8 mouse cellular contexts compared by ENCODE assay signal in genomic region chr17:12992470-12992991, GRCm38 (mm10). TPM values are rescaled to one million over a fixed set of nuclear protein-coding genes. Genes with fewer than 3 reads are reported as not detected.
A peak's percentile ranks its signal among the peaks of the same experiment; 100 is the strongest.
DNase-seq lines count a peak whose midpoint lies in the region; ATAC-seq and TF ChIP-seq lines count a peak whose summit lies in the region.

No protein-coding gene starts in this region.

- no peaks in the 10 kb centered on the region for H3K4me1 ChIP-seq in ES-Bruce4 (ENCODE audit: control insufficient read depth, insufficient read depth, low read length)
- peaks cover 26% of the 10 kb centered on the region for H3K4me1 ChIP-seq in forebrain, embryonic 13.5 days
- peaks cover 7% of the 10 kb centered on the region for H3K4me1 ChIP-seq in lung, adult 2 months (ENCODE audit: control insufficient read depth, insufficient read depth, low read length)

- peak; percentile 37 for TF ChIP-seq POLR2A in ES-Bruce4 (IDR thresholded peaks at IDR 0.05; ENCODE audit: insufficient read depth, low read length)
- peak; percentile 90 for TF ChIP-seq POLR2A in lung, adult 2 months (IDR thresholded peaks at IDR 0.05; ENCODE audit: borderline replicate concordance, extremely low read depth, low read depth, low read length)

- H3K9ac ChIP-seq in ES-Bruce4 (ENCODE audit: low read depth, poor library complexity, severe bottlenecking), result peak overlapping the region; percentile 100
- peak overlapping the region; percentile 100 for H3K9ac ChIP-seq in forebrain, embryonic 13.5 days

- H3K36me3 ChIP-seq in ES-Bruce4 (ENCODE audit: control insufficient read depth, insufficient read depth, low read length, poor library complexity, severe bottlenecking), result peaks cover 7% of the 10 kb centered on the region
- H3K36me3 ChIP-seq in forebrain, embryonic 13.5 days (ENCODE audit: poor library complexity, severe bottlenecking), result peaks cover 6% of the 10 kb centered on the region

- H3K9me3 ChIP-seq in ES-Bruce4 (replicated peaks; ENCODE audit: control insufficient read depth, insufficient read depth, low read length, poor library complexity, severe bottlenecking), result no peaks in the 10 kb centered on the region
- no peaks in the 10 kb centered on the region for H3K9me3 ChIP-seq in forebrain, embryonic 13.5 days (replicated peaks)

- peak; percentile 88 for ATAC-seq in cerebellum, adult (ENCODE audit: insufficient number of reproducible peaks, low FRiP score, low TSS enrichment)
- peak; percentile 88 for ATAC-seq in forebrain, embryonic 13.5 days
- peak; percentile 70 for ATAC-seq in neutrophil, adult 5-6 weeks (ENCODE audit: extremely low read depth, insufficient number of reproducible peaks, low FRiP score, poor library complexity, severe bottlenecking)

- intact Hi-C loops in heart, postnatal 14 days (cut with DNase I), result loop anchor here (2.0 kb wide), 1 partner anchor 76 kb away; the partner anchor contains the start of gene Mrpl18

- H3K4me2 ChIP-seq in forebrain, embryonic 13.5 days, result peak overlapping the region; percentile 91

- under 1% methylated on average over 44 of the region's 51 CpGs for WGBS in forebrain, embryonic 13.5 days
- WGBS in lung, adult 2 months, result under 1% methylated on average over 51 of the region's 51 CpGs

- H3K27me3 ChIP-seq in ES-Bruce4 (ENCODE audit: control insufficient read depth, insufficient read depth, low read length, poor library complexity, severe bottlenecking), result no peaks in the 10 kb centered on the region
- H3K27me3 ChIP-seq in forebrain, embryonic 13.5 days, result no peaks in the 10 kb centered on the region

- peak; percentile 95 to 97 for DNase-seq in heart, postnatal 14 days
- peak; percentile 93 to 95 for DNase-seq in layer of hippocampus, adult 18-20 months (ENCODE audit: low spot score in 2 of 2)
- peak; percentile 95 for DNase-seq in lung, adult 2 months
- peak; percentile 87 to 91 for DNase-seq in thymus, adult 18-20 months

- TF ChIP-seq EP300 in ES-Bruce4 (IDR thresholded peaks at IDR 0.05; ENCODE audit: insufficient read depth, low read depth, low read length), result peak; percentile 84; the same call in 1 of the 2 replicates

- TF ChIP-seq CTCF in ES-Bruce4 (IDR thresholded peaks at IDR 0.05; ENCODE audit: low read depth, low read length), result no peak
- TF ChIP-seq CTCF in lung, adult 2 months (IDR thresholded peaks at IDR 0.05; ENCODE audit: insufficient read depth, low read length), result no peak

- H3K27ac ChIP-seq in ES-Bruce4 (ENCODE audit: insufficient read depth, low read length), result peak overlapping the region; percentile 92
- H3K27ac ChIP-seq in forebrain, embryonic 13.5 days, result peak overlapping the region; percentile 99

- H3K4me3 ChIP-seq in ES-Bruce4 (ENCODE audit: low read depth, low read length), result peak overlapping the region; percentile 71
- peak overlapping the region; percentile 97 for H3K4me3 ChIP-seq in forebrain, embryonic 13.5 days
- peak overlapping the region; percentile 64 for H3K4me3 ChIP-seq in lung, adult 2 months (replicated peaks; ENCODE audit: extremely low read depth, low read depth, low read length)

RNA-seq across cellular contexts. Expression of gene Wtap, which starts 1.4 kb away (rescaled TPM):
- polyA plus RNA-seq in ES-Bruce4 (2011; ENCODE audit: insufficient read depth, insufficient read length, low read depth, missing spikeins), result 122 and 132 TPM in 2 replicates
- polyA plus RNA-seq in forebrain, embryonic 13.5 days (2015; fragmentation: Nextera tagmentation; extraction: Ambion mirVana), result 166 and 170 TPM in 2 replicates
- total RNA-seq in heart, postnatal 14 days (2021), result 10 to 100 TPM; 38.8 to 41.1 TPM
- total RNA-seq in layer of hippocampus, adult 18-20 months (2021), result 10 to 100 TPM; 54.6 to 54.8 TPM
- 16.1 and 19.4 TPM in 2 replicates for polyA plus RNA-seq in lung, adult 2 months (2012; rRNA removed)
- total RNA-seq in neutrophil, adult 5-6 weeks (2017), result 173 and 194 TPM in 2 replicates

RNA-seq across cellular contexts. Expression of gene Sod2, which starts 14.1 kb away (rescaled TPM):
- 97.3 and 98.5 TPM in 2 replicates for polyA plus RNA-seq in ES-Bruce4 (2011; ENCODE audit: insufficient read depth, insufficient read length, low read depth, missing spikeins)
- polyA plus RNA-seq in forebrain, embryonic 13.5 days (2015; fragmentation: Nextera tagmentation; extraction: Ambion mirVana), result 116 and 118 TPM in 2 replicates
- total RNA-seq in heart, postnatal 14 days (2021), result 100 to 1,000 TPM; 905 to 941 TPM
- 100 to 1,000 TPM; 270 to 271 TPM for total RNA-seq in layer of hippocampus, adult 18-20 months (2021)
- polyA plus RNA-seq in lung, adult 2 months (2012; rRNA removed), result 285 and 325 TPM in 2 replicates
- total RNA-seq in neutrophil, adult 5-6 weeks (2017), result 27.9 and 28.4 TPM in 2 replicates

RNA-seq across cellular contexts. Expression of gene Acat2, which starts 32.0 kb away (rescaled TPM):
- polyA plus RNA-seq in ES-Bruce4 (2011; ENCODE audit: insufficient read depth, insufficient read length, low read depth, missing spikeins), result 104 and 106 TPM in 2 replicates
- 348 and 354 TPM in 2 replicates for polyA plus RNA-seq in forebrain, embryonic 13.5 days (2015; fragmentation: Nextera tagmentation; extraction: Ambion mirVana)
- total RNA-seq in heart, postnatal 14 days (2021), result 1 to 10 TPM; 8.2 to 9.6 TPM
- total RNA-seq in layer of hippocampus, adult 18-20 months (2021), result 10 to 100 TPM; 48.9 to 49.2 TPM
- 13.0 and 19.4 TPM in 2 replicates for polyA plus RNA-seq in lung, adult 2 months (2012; rRNA removed)
- total RNA-seq in neutrophil, adult 5-6 weeks (2017), result 7.1 and 10.4 TPM in 2 replicates

RNA-seq across cellular contexts. Expression of gene Acat3, which starts 52.1 kb away (rescaled TPM):
- polyA plus RNA-seq in ES-Bruce4 (2011; ENCODE audit: insufficient read depth, insufficient read length, low read depth, missing spikeins), result 0.90 TPM in 1 of 2 replicates, not detected in the other
- polyA plus RNA-seq in forebrain, embryonic 13.5 days (2015; fragmentation: Nextera tagmentation; extraction: Ambion mirVana), result 0.71 and 1.5 TPM in 2 replicates
- under 1 TPM; 0.29 to 0.31 TPM for total RNA-seq in heart, postnatal 14 days (2021)
- total RNA-seq in layer of hippocampus, adult 18-20 months (2021), result 1 to 10 TPM; 5.8 to 6.5 TPM
- 0.24 and 0.51 TPM in 2 replicates for polyA plus RNA-seq in lung, adult 2 months (2012; rRNA removed)
- 0.35 and 0.86 TPM in 2 replicates for total RNA-seq in neutrophil, adult 5-6 weeks (2017)

RNA-seq across cellular contexts. Expression of gene Gpr31b, which starts 59.6 kb away (rescaled TPM):
- not detected in 2 replicates for polyA plus RNA-seq in ES-Bruce4 (2011; ENCODE audit: insufficient read depth, insufficient read length, low read depth, missing spikeins)
- not detected in 2 replicates for polyA plus RNA-seq in forebrain, embryonic 13.5 days (2015; fragmentation: Nextera tagmentation; extraction: Ambion mirVana)
- total RNA-seq in heart, postnatal 14 days (2021), result under 1 TPM; 0.31 to 0.44 TPM
- total RNA-seq in layer of hippocampus, adult 18-20 months (2021), result not detected
- polyA plus RNA-seq in lung, adult 2 months (2012; rRNA removed), result not detected in 2 replicates
- total RNA-seq in neutrophil, adult 5-6 weeks (2017), result not detected in 2 replicates

Comparison
In these comparisons a context has a peak if more than half of its experiments do, and no peak if none do; other contexts are left out.
1. Peak in every context shown above with its lines: DNase-seq, ATAC-seq, H3K4me3 ChIP-seq and H3K27ac ChIP-seq.